Mouse (Mus musculus): Measurements from ENCODE around the gene Lrrc28. TPM values are rescaled to one million over a fixed set of nuclear protein-coding genes. Genes with fewer than 3 reads are reported as not detected.

The Lrrc28 gene
- polyA plus RNA-seq, 1 experiment from 2014 or later, result 22.3 TPM

DNA sequence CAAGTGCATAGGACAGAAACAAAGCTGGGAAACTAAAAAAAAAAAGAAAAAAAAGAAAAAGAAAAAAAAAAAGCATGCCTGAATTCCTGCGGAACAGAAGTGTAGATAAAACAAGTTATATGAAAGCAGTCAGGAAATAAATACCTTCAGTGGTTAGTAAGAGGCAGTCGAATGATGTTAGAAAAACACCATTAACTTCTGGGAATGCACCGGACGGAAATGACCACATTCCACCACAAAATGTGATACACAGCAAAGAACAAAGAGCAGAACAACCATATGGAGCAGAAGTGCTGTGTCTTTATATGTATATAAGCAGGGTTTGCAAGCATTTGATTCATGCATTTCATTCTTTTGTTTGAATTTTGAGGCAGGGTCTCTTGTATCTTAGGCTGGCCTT is 28.2 kb downstream of the Lrrc28 start:
- Histone ChIP-seq H3K27me3 (no peaks in the 10 kb centered on the region), H3K27ac (no peak overlapping the region), H3K36me3 (no peaks in the 10 kb centered on the region), H3K4me2 (replicated peaks) (no peak overlapping the region), H3K9ac (no peak overlapping the region), H3K9me3 (no peaks in the 10 kb centered on the region), H3K4me1 (peaks cover 55% of the 10 kb centered on the region), H3K4me3 (no peak overlapping the region)
- no peak for ATAC-seq (ENCODE audit: low FRiP score, low read depth)
- WGBS, result 42% methylated on average over 4 of the region's 4 CpGs

- peaks cover 42% of the 10 kb centered on the region for H3K4me1 ChIP-seq
- no peak overlapping the region for H3K27ac ChIP-seq
- no peak overlapping the region for H3K9ac ChIP-seq
- no peak for ATAC-seq (ENCODE audit: low FRiP score, low read depth)
- no peaks in the 10 kb centered on the region for H3K27me3 ChIP-seq
- no peak overlapping the region for H3K4me2 ChIP-seq (replicated peaks)
- H3K9me3 ChIP-seq, result no peaks in the 10 kb centered on the region
- H3K4me3 ChIP-seq, result no peak overlapping the region
- 89% methylated on average over 7 of the region's 7 CpGs for WGBS
- peaks cover 5% of the 10 kb centered on the region; the same call in 1 of the 2 replicates for H3K36me3 ChIP-seq
Observed at GRCm38 (mm10) chr7:67614464-67614861, 30.6 kb downstream of the Lrrc28 start.

DNA sequence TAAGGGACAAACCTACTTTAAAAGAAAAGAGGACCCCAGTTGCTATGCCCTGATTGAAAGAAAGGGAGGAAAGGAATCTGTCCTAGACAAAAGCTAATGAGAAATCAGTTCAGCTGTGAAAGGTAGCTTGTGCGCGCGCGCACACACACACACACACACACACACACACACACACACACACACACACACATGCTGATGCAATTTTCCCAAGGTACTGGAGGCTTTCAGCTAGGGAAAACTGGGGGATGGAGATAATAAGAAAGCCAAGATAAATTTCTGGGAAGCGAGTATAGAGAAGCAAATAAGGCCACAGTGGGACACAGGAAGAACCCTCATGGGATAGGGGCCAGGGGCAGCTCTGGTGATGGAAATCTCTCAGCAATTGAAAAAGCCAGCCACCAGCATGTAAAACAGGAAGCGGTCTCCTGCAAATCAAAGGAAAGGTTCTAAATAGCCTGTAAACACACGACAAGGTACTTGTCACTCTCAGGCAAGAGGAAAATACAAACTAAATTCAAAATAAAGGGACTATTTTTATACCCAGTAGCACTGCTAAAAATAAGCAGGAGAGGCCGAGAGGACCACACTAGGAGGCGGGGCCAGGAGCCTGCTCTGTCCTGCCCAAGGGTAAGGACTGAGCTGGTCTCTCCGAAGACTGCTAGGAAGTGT is 31.1 kb downstream of the Lrrc28 start:
- peaks cover 5% of the 10 kb centered on the region; the same call in 1 of the 2 replicates for H3K36me3 ChIP-seq
- H3K27ac ChIP-seq, result no peak overlapping the region
- ATAC-seq (ENCODE audit: low FRiP score, low read depth), result no peak
- 58% methylated on average over 10 of the region's 10 CpGs for WGBS
- H3K4me1 ChIP-seq, result peaks cover 44% of the 10 kb centered on the region
- no peaks in the 10 kb centered on the region for H3K9me3 ChIP-seq
- no peak overlapping the region for H3K4me3 ChIP-seq
- H3K4me2 ChIP-seq (replicated peaks), result no peak overlapping the region
- H3K27me3 ChIP-seq, result no peaks in the 10 kb centered on the region
- H3K9ac ChIP-seq, result no peak overlapping the region

- no peak; the same call in 1 of the 2 replicates for ATAC-seq (ENCODE audit: low FRiP score, low read depth)
- Histone ChIP-seq H3K4me2 (replicated peaks) (no peak overlapping the region), H3K27me3 (no peaks in the 10 kb centered on the region), H3K4me3 (no peak overlapping the region), H3K27ac (no peak overlapping the region), H3K4me1 (peaks cover 24% of the 10 kb centered on the region), H3K36me3 (peaks cover 5% of the 10 kb centered on the region; the same call in 1 of the 2 replicates), H3K9ac (no peak overlapping the region), H3K9me3 (no peaks in the 10 kb centered on the region)
- WGBS, result 26% methylated on average over 4 of the region's 4 CpGs
Observed at GRCm38 (mm10) chr7:67608348-67609024, 36.6 kb downstream of the Lrrc28 start.

GRCm38 (mm10) chr7:67607669-67608347 is 37.3 kb downstream of the Lrrc28 start:
- peaks cover 5% of the 10 kb centered on the region; the same call in 1 of the 2 replicates for H3K36me3 ChIP-seq
- no peaks in the 10 kb centered on the region for H3K9me3 ChIP-seq
- H3K4me1 ChIP-seq, result peaks cover 24% of the 10 kb centered on the region
- H3K4me3 ChIP-seq, result no peak overlapping the region
- H3K27ac ChIP-seq, result peak overlapping the region; percentile 8; the same call in 1 of the 2 replicates
- no peak for ATAC-seq (ENCODE audit: low FRiP score, low read depth)
- H3K27me3 ChIP-seq, result no peaks in the 10 kb centered on the region
- H3K4me2 ChIP-seq (replicated peaks), result no peak overlapping the region
- 66% methylated on average over 5 of the region's 5 CpGs for WGBS
- no peak overlapping the region for H3K9ac ChIP-seq

GRCm38 (mm10) chr7:67606250-67606649 is 38.8 kb downstream of the Lrrc28 start:
- H3K36me3 ChIP-seq, result peaks cover 5% of the 10 kb centered on the region; the same call in 1 of the 2 replicates
- no peak for ATAC-seq (ENCODE audit: low FRiP score, low read depth)
- no peaks in the 10 kb centered on the region for H3K9me3 ChIP-seq
- H3K27me3 ChIP-seq, result no peaks in the 10 kb centered on the region
- no peak overlapping the region for H3K4me2 ChIP-seq (replicated peaks)
- H3K4me3 ChIP-seq, result no peak overlapping the region
- WGBS, result 89% methylated on average over 1 of the region's 1 CpGs
- H3K27ac ChIP-seq, result no peak overlapping the region
- peaks cover 24% of the 10 kb centered on the region for H3K4me1 ChIP-seq
- H3K9ac ChIP-seq, result no peak overlapping the region

GRCm38 (mm10) chr7:67605114-67605513 is 40.0 kb downstream of the Lrrc28 start:
- ATAC-seq (ENCODE audit: low FRiP score, low read depth), result no peak
- no peak overlapping the region for H3K27ac ChIP-seq
- WGBS, result 84% methylated on average over 6 of the region's 6 CpGs
- no peaks in the 10 kb centered on the region for H3K36me3 ChIP-seq
- H3K27me3 ChIP-seq, result no peaks in the 10 kb centered on the region
- no peak overlapping the region for H3K4me2 ChIP-seq (replicated peaks)
- H3K4me1 ChIP-seq, result peaks cover 24% of the 10 kb centered on the region
- no peak overlapping the region for H3K9ac ChIP-seq
- H3K9me3 ChIP-seq, result no peaks in the 10 kb centered on the region
- no peak overlapping the region for H3K4me3 ChIP-seq

DNA sequence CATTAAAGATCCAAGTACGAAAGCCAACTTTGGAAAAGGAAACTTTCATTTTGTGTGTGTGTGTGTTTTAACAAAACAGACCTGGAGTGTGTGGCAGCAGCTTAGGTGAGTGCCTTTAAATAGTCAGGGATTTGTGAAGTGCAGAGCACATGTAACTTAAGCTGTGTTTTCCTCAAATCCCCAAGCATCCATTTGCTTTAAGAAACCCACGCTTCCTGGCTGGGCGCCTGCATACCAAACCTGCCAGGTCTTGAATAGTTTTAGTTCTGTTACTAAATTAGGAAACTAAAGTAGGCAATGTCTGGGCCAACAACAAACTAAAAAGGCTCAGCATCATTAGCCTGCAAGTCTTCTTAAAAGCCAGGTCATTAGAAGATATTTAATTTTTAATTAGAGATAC is 47.0 kb downstream of the Lrrc28 start:
- H3K9me3 ChIP-seq, result no peaks in the 10 kb centered on the region
- 21% methylated on average over 3 of the region's 3 CpGs for WGBS

GRCm38 (mm10) chr7:67596961-67597360 is 48.1 kb downstream of the Lrrc28 start:
- no peak overlapping the region; the same call in 1 of the 2 replicates for H3K27ac ChIP-seq
- no peak overlapping the region for H3K4me3 ChIP-seq
- no peaks in the 10 kb centered on the region for H3K9me3 ChIP-seq
- no peak overlapping the region for H3K4me2 ChIP-seq (replicated peaks)
- WGBS, result 65% methylated on average over 1 of the region's 1 CpGs
- no peaks in the 10 kb centered on the region for H3K36me3 ChIP-seq
- no peak for ATAC-seq (ENCODE audit: low FRiP score, low read depth)
- peaks cover 27% of the 10 kb centered on the region for H3K4me1 ChIP-seq
- no peaks in the 10 kb centered on the region for H3K27me3 ChIP-seq
- no peak overlapping the region for H3K9ac ChIP-seq

More for the DNA sequence above, 47.0 kb downstream of the Lrrc28 start:
- no peaks in the 10 kb centered on the region for H3K27me3 ChIP-seq
- H3K4me1 ChIP-seq, result peaks cover 27% of the 10 kb centered on the region
- H3K9ac ChIP-seq, result no peak overlapping the region
- H3K4me3 ChIP-seq, result no peak overlapping the region
- no peak overlapping the region; the same call in 1 of the 2 replicates for H3K4me2 ChIP-seq (replicated peaks)
- H3K27ac ChIP-seq, result peak overlapping the region; percentile 84
- ATAC-seq (ENCODE audit: low FRiP score, low read depth), result peak; percentile 81
- no peaks in the 10 kb centered on the region for H3K36me3 ChIP-seq

DNA sequence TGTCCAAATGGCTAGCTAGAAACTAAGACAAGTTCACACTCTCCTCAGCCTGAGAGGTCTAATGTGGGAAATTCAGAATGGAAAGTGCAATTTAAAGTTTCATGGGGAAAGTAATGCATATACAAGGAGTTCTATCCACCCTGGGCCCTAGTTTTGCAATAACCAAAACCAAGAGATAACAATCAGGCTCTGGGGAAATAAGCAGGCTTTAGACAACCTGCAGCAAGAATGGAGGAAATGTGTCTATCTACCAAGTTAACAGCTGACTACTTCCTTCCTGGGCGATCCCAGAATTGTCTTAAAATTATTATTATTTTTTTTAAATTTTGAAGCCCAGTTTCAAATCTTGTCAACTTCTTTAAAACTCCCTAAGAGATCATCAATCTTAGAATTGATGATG is 48.7 kb downstream of the Lrrc28 start:
- Histone ChIP-seq H3K27me3 (no peaks in the 10 kb centered on the region), H3K9ac (no peak overlapping the region), H3K36me3 (no peaks in the 10 kb centered on the region), H3K4me2 (replicated peaks) (no peak overlapping the region), H3K27ac (no peak overlapping the region), H3K4me3 (no peak overlapping the region), H3K4me1 (peaks cover 27% of the 10 kb centered on the region), H3K9me3 (no peaks in the 10 kb centered on the region)
- no peak for ATAC-seq (ENCODE audit: low FRiP score, low read depth)
- WGBS, result 93% methylated on average over 1 of the region's 1 CpGs

GRCm38 (mm10) chr7:67593902-67594301 is 51.2 kb downstream of the Lrrc28 start:
- no peaks in the 10 kb centered on the region for H3K9me3 ChIP-seq
- H3K27me3 ChIP-seq, result no peaks in the 10 kb centered on the region
- H3K36me3 ChIP-seq, result no peaks in the 10 kb centered on the region
- ATAC-seq (ENCODE audit: low FRiP score, low read depth), result no peak
- H3K4me2 ChIP-seq (replicated peaks), result no peak overlapping the region
- no peak overlapping the region for H3K4me3 ChIP-seq
- peaks cover 19% of the 10 kb centered on the region for H3K4me1 ChIP-seq
- H3K9ac ChIP-seq, result no peak overlapping the region
- H3K27ac ChIP-seq, result no peak overlapping the region
- 89% methylated on average over 6 of the region's 6 CpGs for WGBS

GRCm38 (mm10) chr7:67592670-67593069 is 52.4 kb downstream of the Lrrc28 start:
- no peak for ATAC-seq (ENCODE audit: low FRiP score, low read depth)
- Histone ChIP-seq H3K4me3 (no peak overlapping the region), H3K27me3 (no peaks in the 10 kb centered on the region), H3K4me2 (replicated peaks) (no peak overlapping the region), H3K27ac (no peak overlapping the region), H3K9me3 (no peaks in the 10 kb centered on the region), H3K4me1 (peaks cover 13% of the 10 kb centered on the region), H3K36me3 (no peaks in the 10 kb centered on the region), H3K9ac (no peak overlapping the region)
- WGBS, result 88% methylated on average over 6 of the region's 6 CpGs
